Mouse (Mus musculus) CH12F3 (cell line): ENCODE results near the gene Inava.

Source experiments
- in situ Hi-C: fragments of 300-500 bp; cut with MboI; formaldehyde crosslinking; loops from 2 replicates; pipeline ENCODE4 v1.14.3; 2020; ENCODE audit warnings: low sequenced_read_pairs

Inava gene

GRCm38 (mm10) chr1:136233892-136234594, at the start of gene Inava:
Inava (minus strand) TSS chr1:136234264.
- in situ Hi-C loops, result no loop called here

GRCm38 (mm10) chr1:136277366-136277765, 43.3 kb upstream of the Inava start:
- in situ Hi-C loops, result no loop called here

- in situ Hi-C loops, result no loop called here
Measured at GRCm38 (mm10) chr1:136268224-136268623, 34.2 kb upstream of the Inava start.

- in situ Hi-C loops, result no loop called here
Measured at GRCm38 (mm10) chr1:136266127-136266526, 32.1 kb upstream of the Inava start.

GRCm38 (mm10) chr1:136263355-136263754, 29.3 kb upstream of the Inava start:
- in situ Hi-C loops, result no loop called here

- in situ Hi-C loops, result no loop called here
Measured at GRCm38 (mm10) chr1:136260635-136261238, 26.7 kb upstream of the Inava start, which contains the start of gene Gpr25. Gpr25 (minus strand) TSS chr1:136260873.

- in situ Hi-C loops, result no loop called here
Measured at GRCm38 (mm10) chr1:136259893-136260634, 26.0 kb upstream of the Inava start.

- in situ Hi-C loops, result no loop called here
Measured at GRCm38 (mm10) chr1:136259543-136259892, 25.5 kb upstream of the Inava start.

GRCm38 (mm10) chr1:136258495-136258894, 24.4 kb upstream of the Inava start:
- in situ Hi-C loops, result no loop called here

GRCm38 (mm10) chr1:136255657-136256056, 21.6 kb upstream of the Inava start:
- in situ Hi-C loops, result no loop called here

GRCm38 (mm10) chr1:136255174-136255573, 21.1 kb upstream of the Inava start:
- in situ Hi-C loops, result no loop called here

- in situ Hi-C loops, result no loop called here
Measured at GRCm38 (mm10) chr1:136254503-136255065, 20.5 kb upstream of the Inava start.

GRCm38 (mm10) chr1:136253472-136253871, 19.4 kb upstream of the Inava start:
- in situ Hi-C loops, result no loop called here

- in situ Hi-C loops, result no loop called here
Measured at GRCm38 (mm10) chr1:136249662-136250061, 15.6 kb upstream of the Inava start.

GRCm38 (mm10) chr1:136247393-136247792, 13.3 kb upstream of the Inava start:
- in situ Hi-C loops, result no loop called here

GRCm38 (mm10) chr1:136244469-136244868, 10.4 kb upstream of the Inava start:
- in situ Hi-C loops, result no loop called here

- in situ Hi-C loops, result no loop called here
Measured at GRCm38 (mm10) chr1:136241801-136242200, 7.7 kb upstream of the Inava start.

- in situ Hi-C loops, result no loop called here
Measured at GRCm38 (mm10) chr1:136238495-136238894, 4.4 kb upstream of the Inava start.

GRCm38 (mm10) chr1:136234595-136235092, 580 bp upstream of the Inava start:
- in situ Hi-C loops, result no loop called here

GRCm38 (mm10) chr1:136232986-136233790, 876 bp downstream of the Inava start:
- in situ Hi-C loops, result no loop called here
